Mouse (Mus musculus) midbrain, embryonic 11.5 days (tissue): ENCODE results near the gene Col3a1. TPM values are rescaled to one million over a fixed set of nuclear protein-coding genes. Genes with fewer than 3 reads are reported as not detected.

Experiments used
- ATAC-seq: fragments of 200-750 bp; cut with Nextera tagmentation; 2 replicates; pipeline ENCODE4 v1.8.0; 2017; ENCODE audit warnings: moderate TSS enrichment, moderate library complexity; ENCODE audit not compliant: low FRiP score
- DNase-seq: peaks from one replicate; pipeline ENCODE4 v3.0.0; 2015; ENCODE audit warnings: low spot score; ENCODE audit errors: missing footprints
- H3K27ac ChIP-seq: fragments of 300-500 bp; sonication (generic); 2 replicates; pipeline ENCODE4 v1.5.1; 2014; ENCODE audit warnings: low read depth, low read length
- H3K27me3 ChIP-seq: fragments of 300-500 bp; sonication (generic); 2 replicates; pipeline ENCODE4 v1.6.1; 2014; ENCODE audit warnings: mild to moderate bottlenecking, low read length, moderate library complexity, mixed read lengths; ENCODE audit not compliant: control insufficient read depth, insufficient read depth
- H3K36me3 ChIP-seq: fragments of 300-500 bp; sonication (generic); 2 replicates; pipeline ENCODE4 v1.6.1; 2014; ENCODE audit warnings: mild to moderate bottlenecking, low read length, moderate library complexity, mixed read lengths; ENCODE audit not compliant: control insufficient read depth, insufficient read depth
- H3K4me1 ChIP-seq: fragments of 300-500 bp; sonication (generic); 2 replicates; pipeline ENCODE4 v1.6.1; 2014; ENCODE audit warnings: low read length; ENCODE audit not compliant: control insufficient read depth, insufficient read depth
- H3K4me2 ChIP-seq: fragments of 300-500 bp; sonication (generic); 2 replicates; pipeline ENCODE4 v1.6.1; 2014; ENCODE audit warnings: mild to moderate bottlenecking, moderate library complexity
- H3K4me3 ChIP-seq: fragments of 300-500 bp; sonication (generic); 2 replicates; pipeline ENCODE4 v1.5.1; 2014; ENCODE audit warnings: low read depth, low read length
- H3K9ac ChIP-seq: fragments of 300-500 bp; sonication (generic); 2 replicates; pipeline ENCODE4 v1.6.1; 2014; ENCODE audit warnings: low read length
- H3K9me3 ChIP-seq: fragments of 300-500 bp; sonication (generic); 2 replicates; pipeline ENCODE4 v1.6.1; 2016; ENCODE audit warnings: low read length; ENCODE audit not compliant: control insufficient read depth
- WGBS: fragments of 180-500 bp; shearing (Covaris S2); extraction: QIAGEN DNeasy Blood & Tissue Kit; methylation state at CpG from one replicate; pipeline ENCODE4 v1.1.7; 2014; 5-methylcytosine and 5-hydroxymethylcytosine counted together
- polyA plus RNA-seq: library from polyadenylated mRNA; unstranded; fragments of >200 nt; fragmentation: Nextera tagmentation; extraction: Ambion mirVana; gene quantifications from 2 replicates; pipeline ENCODE4 v1.2.1, GENCODE M21; 2014

Col3a1 gene
- polyA plus RNA-seq: 400 and 432 TPM in 2 replicates

DNA sequence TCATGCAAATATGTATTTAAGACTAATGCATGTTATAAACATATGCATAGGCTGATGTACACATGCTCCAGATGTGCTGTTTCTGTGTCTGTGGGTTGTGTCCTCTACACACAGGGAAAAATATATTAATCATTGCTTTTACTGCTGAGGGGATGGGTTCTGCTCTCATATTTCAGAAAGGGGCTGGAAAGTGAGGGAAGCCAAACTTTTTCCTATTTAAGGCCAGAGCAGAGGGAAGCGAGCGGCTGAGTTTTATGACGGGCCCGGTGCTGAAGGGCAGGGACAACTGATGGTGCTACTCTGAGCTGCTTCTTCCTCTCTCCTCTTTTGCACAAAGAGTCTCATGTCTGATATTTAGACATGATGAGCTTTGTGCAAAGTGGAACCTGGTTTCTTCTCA, at the start of gene Col3a1:
Gene Col3a1 (plus strand): TSS at position 151 of the 400 bp plus-strand sequence.
- Histone ChIP-seq H3K27me3 (no peaks in the 10 kb centered on the region), H3K4me1 (no peaks in the 10 kb centered on the region), H3K27ac (no peak within 1 kb of the TSS), H3K9me3 (no peaks in the 10 kb centered on the region), H3K36me3 (no peaks in the 10 kb centered on the region), H3K4me3 (no peak within 1 kb of the TSS), H3K9ac (no peak within 1 kb of the TSS), H3K4me2 (no peak within 1 kb of the TSS)
- no peak for ATAC-seq
- DNase-seq: no peak
- WGBS: 77% methylated on average over 4 of the region's 4 CpGs

DNA sequence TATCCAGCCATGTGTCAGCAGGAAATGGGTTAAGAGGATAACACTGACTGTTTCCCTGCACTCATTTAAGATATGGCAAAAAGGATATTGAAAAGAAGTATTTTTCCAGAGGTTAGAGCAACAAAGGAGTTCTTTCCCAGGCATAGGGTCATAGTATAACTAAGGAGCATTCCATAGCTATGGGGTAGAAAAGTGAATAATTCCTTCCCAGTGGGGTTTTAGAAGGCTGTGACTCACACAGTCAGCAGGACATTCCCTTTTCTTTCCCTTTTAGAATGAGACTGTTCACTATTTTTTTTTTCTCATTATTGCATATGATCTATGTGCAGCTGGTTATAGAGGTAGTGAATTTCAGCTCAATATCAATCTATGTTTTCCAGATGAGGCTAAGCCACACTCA, 41.9 kb upstream of the Col3a1 start:
- Histone ChIP-seq H3K9me3 (no peaks in the 10 kb centered on the region), H3K27ac (no peak overlapping the region), H3K36me3 (no peaks in the 10 kb centered on the region), H3K9ac (no peak overlapping the region), H3K4me2 (no peak overlapping the region), H3K27me3 (no peaks in the 10 kb centered on the region), H3K4me1 (no peaks in the 10 kb centered on the region), H3K4me3 (no peak overlapping the region)
- DNase-seq (no peak), ATAC-seq (no peak)

DNA sequence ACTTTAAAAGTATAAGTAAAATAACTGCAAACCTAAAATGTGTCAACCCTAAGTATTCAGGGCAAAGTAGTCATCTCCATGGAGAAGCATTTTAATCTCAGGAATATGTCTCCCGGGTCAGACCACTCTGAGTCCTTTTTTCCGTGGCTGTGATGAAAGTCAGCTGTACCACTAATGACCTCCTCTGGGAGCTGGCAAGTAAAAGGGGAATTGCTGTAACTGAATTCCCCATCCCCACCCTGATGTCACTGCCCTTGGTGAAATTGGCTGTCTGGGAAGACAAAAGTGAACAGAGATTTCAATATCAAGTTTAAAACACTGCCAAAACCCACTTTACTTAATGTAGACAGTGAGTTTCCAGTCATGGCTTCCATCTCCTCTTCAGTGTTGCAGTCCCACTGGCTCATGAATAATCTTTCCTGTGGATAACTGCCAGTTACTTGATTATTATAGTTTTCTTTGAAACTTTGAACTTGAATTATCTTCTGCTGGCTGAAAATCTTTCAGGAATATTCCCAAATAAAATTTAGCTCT, 35.3 kb upstream of the Col3a1 start:
- ATAC-seq: 0 out of 2 replicates have a peak, but pooled peaks have one; percentile 44
- Histone ChIP-seq H3K4me1 (no peaks in the 10 kb centered on the region), H3K4me2 (no peak overlapping the region), H3K36me3 (no peaks in the 10 kb centered on the region), H3K4me3 (no peak overlapping the region), H3K9ac (no peak overlapping the region), H3K9me3 (no peaks in the 10 kb centered on the region), H3K27ac (no peak overlapping the region), H3K27me3 (no peaks in the 10 kb centered on the region)
- 66% methylated on average over 2 of the region's 2 CpGs for WGBS
- DNase-seq: no peak

DNA sequence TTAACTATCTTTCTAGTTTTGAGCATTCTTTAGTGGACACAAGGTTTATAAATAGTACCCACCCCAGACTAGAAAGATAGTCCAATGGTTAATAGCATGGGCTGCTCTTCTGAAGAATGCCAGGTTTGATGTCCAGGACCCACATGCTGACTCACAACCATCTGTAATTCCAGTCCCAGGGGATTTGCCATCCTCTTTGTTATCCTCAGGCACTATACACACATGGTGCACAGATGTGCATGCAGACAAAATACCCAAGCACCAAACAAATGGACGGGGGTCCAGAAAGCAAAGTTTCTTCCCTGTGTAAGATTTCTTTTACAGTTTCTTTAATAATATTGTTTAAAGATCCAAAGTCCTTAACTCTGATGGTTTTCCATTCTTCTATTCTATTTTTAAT, 23.4 kb upstream of the Col3a1 start:
- H3K4me1 ChIP-seq: no peaks in the 10 kb centered on the region
- H3K27me3 ChIP-seq: no peaks in the 10 kb centered on the region
- H3K9me3 ChIP-seq: no peaks in the 10 kb centered on the region
- H3K27ac ChIP-seq: no peak overlapping the region
- no peak overlapping the region for H3K9ac ChIP-seq
- H3K4me2 ChIP-seq: no peak overlapping the region
- DNase-seq (no peak), ATAC-seq (no peak)
- 74% methylated on average over 1 of the region's 1 CpGs for WGBS
- no peak overlapping the region for H3K4me3 ChIP-seq
- H3K36me3 ChIP-seq: no peaks in the 10 kb centered on the region

DNA sequence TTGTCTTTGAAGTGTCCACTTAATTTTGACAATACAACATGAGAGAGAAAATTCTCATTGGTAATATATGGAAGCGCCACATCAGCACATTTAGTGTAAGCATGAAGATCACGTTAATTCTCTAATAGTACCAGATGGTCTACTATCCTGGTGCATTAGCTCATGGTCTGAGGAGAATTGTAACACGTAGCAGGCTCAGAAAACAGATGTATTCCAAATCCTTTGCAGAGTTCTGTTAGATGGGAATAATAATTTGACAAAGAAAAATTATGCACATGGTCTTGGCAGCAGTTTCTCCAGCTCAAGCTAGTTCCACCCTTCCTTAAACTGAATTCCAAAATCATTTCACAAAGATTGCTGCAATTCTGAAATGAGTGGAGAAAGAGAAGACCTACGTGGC, 21.3 kb upstream of the Col3a1 start:
- ATAC-seq (no peak), DNase-seq (no peak)
- Histone ChIP-seq H3K36me3 (no peaks in the 10 kb centered on the region), H3K4me3 (no peak overlapping the region), H3K4me1 (no peaks in the 10 kb centered on the region), H3K9me3 (no peaks in the 10 kb centered on the region), H3K27ac (no peak overlapping the region), H3K4me2 (no peak overlapping the region), H3K9ac (no peak overlapping the region), H3K27me3 (no peaks in the 10 kb centered on the region)
- WGBS: 76% methylated on average over 4 of the region's 4 CpGs

DNA sequence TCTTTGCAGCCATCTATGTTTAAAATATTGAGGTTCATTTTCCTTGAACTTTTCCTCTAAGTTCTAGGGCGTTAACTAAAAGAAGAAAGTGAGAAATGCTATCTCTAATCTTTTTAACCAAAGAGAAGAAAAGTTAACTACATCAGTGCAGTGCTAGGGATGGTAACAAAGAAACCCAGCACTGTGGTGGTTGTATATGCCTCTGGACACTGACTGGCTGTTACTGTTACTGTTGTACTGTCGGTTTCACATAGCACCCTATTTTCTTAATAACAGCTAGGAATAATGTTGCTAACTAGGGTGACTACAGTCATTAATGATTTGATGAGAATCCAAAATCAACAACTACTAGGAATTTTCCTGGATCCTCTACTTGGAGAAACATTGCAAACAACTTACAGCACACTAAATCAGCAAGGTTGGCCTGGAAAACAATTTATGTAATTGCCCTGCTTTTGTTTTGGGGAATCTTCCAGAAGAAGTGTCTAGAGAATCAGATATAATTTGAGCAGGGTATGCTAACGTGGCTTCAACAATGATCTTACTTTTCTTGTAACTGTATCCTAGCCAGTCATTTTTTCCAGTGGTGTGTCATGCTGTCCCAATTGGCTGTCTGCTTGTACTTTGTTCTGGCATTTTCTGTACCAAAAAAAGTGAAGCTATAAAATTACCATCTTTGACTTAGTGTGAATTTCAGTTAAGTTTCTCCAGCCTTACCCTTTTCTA, 11.8 kb upstream of the Col3a1 start:
- Histone ChIP-seq H3K27ac (no peak overlapping the region), H3K4me2 (no peak overlapping the region), H3K4me1 (no peaks in the 10 kb centered on the region), H3K9ac (no peak overlapping the region), H3K27me3 (no peaks in the 10 kb centered on the region), H3K9me3 (no peaks in the 10 kb centered on the region), H3K4me3 (no peak overlapping the region), H3K36me3 (no peaks in the 10 kb centered on the region)
- DNase-seq: no peak
- no peak for ATAC-seq
- 81% methylated on average over 3 of the region's 3 CpGs for WGBS

DNA sequence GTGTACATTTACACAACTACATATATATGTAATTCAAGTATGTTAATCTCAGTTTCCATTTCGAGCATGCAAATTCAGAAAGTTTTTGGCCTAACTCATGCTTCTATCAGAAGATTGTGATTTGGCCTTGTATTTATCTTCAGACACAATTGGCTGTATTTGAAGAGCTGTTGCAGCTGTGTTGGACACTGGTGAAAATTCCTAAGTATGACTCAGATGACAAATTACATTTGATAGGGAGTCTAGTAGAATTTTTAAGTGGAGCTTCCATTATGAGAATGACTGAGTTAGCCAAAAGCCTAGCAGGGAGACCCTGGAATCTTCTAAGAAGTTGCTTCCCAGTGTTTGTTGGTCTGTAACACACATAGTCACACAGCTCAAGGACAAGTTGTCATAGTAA, 7.1 kb upstream of the Col3a1 start:
- WGBS: 72% methylated on average over 1 of the region's 1 CpGs
- Histone ChIP-seq H3K27me3 (no peaks in the 10 kb centered on the region), H3K9me3 (no peaks in the 10 kb centered on the region), H3K4me2 (no peak overlapping the region), H3K4me3 (no peak overlapping the region), H3K36me3 (no peaks in the 10 kb centered on the region), H3K9ac (no peak overlapping the region), H3K4me1 (no peaks in the 10 kb centered on the region), H3K27ac (no peak overlapping the region)
- ATAC-seq (no peak), DNase-seq (no peak)

DNA sequence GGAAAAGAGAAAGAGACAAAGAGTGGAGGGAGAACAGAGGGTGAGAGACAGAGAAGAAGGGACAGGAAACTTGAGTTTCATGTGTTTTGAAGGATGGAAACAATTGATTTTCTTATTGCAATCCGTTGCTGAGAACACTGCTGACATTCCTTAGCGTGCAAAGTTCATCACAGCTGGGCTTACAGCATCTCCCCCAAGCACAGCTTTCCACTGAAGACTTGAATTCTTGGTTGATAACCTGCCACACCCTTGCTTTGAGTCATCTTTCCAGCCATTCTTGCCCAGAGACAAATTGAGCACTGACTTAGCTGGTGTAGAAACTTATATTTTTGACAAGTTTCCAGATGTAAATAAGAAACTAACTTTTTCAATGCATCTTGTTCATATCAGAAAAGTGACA, 2.3 kb upstream of the Col3a1 start:
- Histone ChIP-seq H3K9ac (no peak overlapping the region), H3K27me3 (no peaks in the 10 kb centered on the region), H3K9me3 (no peaks in the 10 kb centered on the region), H3K27ac (no peak overlapping the region), H3K4me2 (no peak overlapping the region), H3K4me3 (no peak overlapping the region), H3K4me1 (no peaks in the 10 kb centered on the region), H3K36me3 (no peaks in the 10 kb centered on the region)
- WGBS: 69% methylated on average over 2 of the region's 2 CpGs
- ATAC-seq (no peak), DNase-seq (no peak)

DNA sequence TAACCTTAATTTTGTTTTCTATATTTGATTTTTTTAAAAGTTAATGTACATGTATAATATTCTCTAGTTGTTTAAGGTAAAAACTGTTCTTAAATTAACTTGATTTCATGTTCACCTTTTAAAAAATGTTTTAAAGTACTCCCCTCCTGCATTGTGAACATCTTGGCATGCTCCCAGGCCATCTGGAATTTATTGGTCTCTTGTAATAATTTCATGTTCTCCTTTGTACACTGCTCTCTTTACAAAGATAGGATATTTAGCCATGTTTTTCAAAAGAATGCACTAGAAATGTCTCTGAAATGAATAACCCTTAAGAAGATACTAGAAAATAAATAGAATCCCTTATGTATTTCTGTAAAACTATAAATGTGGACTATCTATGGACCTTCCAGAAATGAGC, 624 bp downstream of the Col3a1 start:
- no peak for ATAC-seq
- no peak overlapping the region for H3K4me3 ChIP-seq

More for the DNA sequence above, 624 bp downstream of the Col3a1 start:
- Histone ChIP-seq H3K9ac (no peak overlapping the region), H3K36me3 (no peaks in the 10 kb centered on the region), H3K4me1 (no peaks in the 10 kb centered on the region), H3K4me2 (no peak overlapping the region), H3K9me3 (no peaks in the 10 kb centered on the region), H3K27me3 (no peaks in the 10 kb centered on the region), H3K27ac (no peak overlapping the region)
- no peak for DNase-seq
